Mouse (Mus musculus): ENCODE measurements around the gene Gpcpd1. TPM values are rescaled to one million over a fixed set of nuclear protein-coding genes. Genes with fewer than 3 reads are reported as not detected.

The Gpcpd1 gene
- polyA plus RNA-seq, 1 experiment from 2014 or later: 28.8 TPM

GRCm38 (mm10) chr2:132578059-132578458 lies 9.5 kb downstream of the Gpcpd1 start:
- H3K36me3 ChIP-seq (ENCODE audit: control insufficient read depth, insufficient read depth): no peaks in the 10 kb centered on the region
- 2% methylated on average over 38 of the region's 38 CpGs for WGBS

GRCm38 (mm10) chr2:132577431-132577981 lies 10.0 kb downstream of the Gpcpd1 start:
- Histone ChIP-seq H3K9me3 (replicated peaks; ENCODE audit: control insufficient read depth, low read length) (no peaks in the 10 kb centered on the region), H3K9ac (ENCODE audit: low read length) (peak overlapping the region; percentile 93), H3K27ac (ENCODE audit: low read length) (peak overlapping the region; percentile 98), H3K4me3 (ENCODE audit: low read length) (peak overlapping the region; percentile 96), H3K4me1 (ENCODE audit: control insufficient read depth, insufficient read depth, low read length) (peaks cover 31% of the 10 kb centered on the region), H3K4me2 (ENCODE audit: low read depth, low read length) (peak overlapping the region; percentile 89), H3K27me3 (ENCODE audit: control insufficient read depth, insufficient read depth, low read length) (no peaks in the 10 kb centered on the region), H3K36me3 (ENCODE audit: control insufficient read depth, insufficient read depth) (no peaks in the 10 kb centered on the region)
- 0% methylated on average over 39 of the region's 41 CpGs for WGBS
- peak; percentile 65 for ATAC-seq (replicated peaks; ENCODE audit: extremely low read depth, insufficient read depth, low FRiP score)

More at GRCm38 (mm10) chr2:132578059-132578458, 9.5 kb downstream of the Gpcpd1 start:
- Histone ChIP-seq H3K27ac (ENCODE audit: low read length) (peak overlapping the region; percentile 98), H3K9ac (ENCODE audit: low read length) (peak overlapping the region; percentile 93), H3K4me1 (ENCODE audit: control insufficient read depth, insufficient read depth, low read length) (peaks cover 35% of the 10 kb centered on the region), H3K4me3 (ENCODE audit: low read length) (peak overlapping the region; percentile 96), H3K27me3 (ENCODE audit: control insufficient read depth, insufficient read depth, low read length) (no peaks in the 10 kb centered on the region), H3K4me2 (ENCODE audit: low read depth, low read length) (peak overlapping the region; percentile 89), H3K9me3 (replicated peaks; ENCODE audit: control insufficient read depth, low read length) (no peaks in the 10 kb centered on the region)
- ATAC-seq (replicated peaks; ENCODE audit: extremely low read depth, insufficient read depth, low FRiP score): peak; percentile 98

- peaks cover 24% of the 10 kb centered on the region for H3K4me1 ChIP-seq (ENCODE audit: control insufficient read depth, insufficient read depth, low read length)
- no peaks in the 10 kb centered on the region for H3K9me3 ChIP-seq (replicated peaks; ENCODE audit: control insufficient read depth, low read length)
- H3K27me3 ChIP-seq (ENCODE audit: control insufficient read depth, insufficient read depth, low read length): no peaks in the 10 kb centered on the region
- H3K4me2 ChIP-seq (ENCODE audit: low read depth, low read length): peak overlapping the region; percentile 89
- WGBS: 39% methylated on average over 3 of the region's 3 CpGs
- H3K4me3 ChIP-seq (ENCODE audit: low read length): peak overlapping the region; percentile 31
- peak overlapping the region; percentile 93 for H3K9ac ChIP-seq (ENCODE audit: low read length)
- no peak overlapping the region for H3K27ac ChIP-seq (ENCODE audit: low read length)
- ATAC-seq (replicated peaks; ENCODE audit: extremely low read depth, insufficient read depth, low FRiP score): no peak
- no peaks in the 10 kb centered on the region; the same call in 1 of the 2 replicates for H3K36me3 ChIP-seq (ENCODE audit: control insufficient read depth, insufficient read depth)
Observed at GRCm38 (mm10) chr2:132576522-132577135, 10.9 kb downstream of the Gpcpd1 start.

DNA sequence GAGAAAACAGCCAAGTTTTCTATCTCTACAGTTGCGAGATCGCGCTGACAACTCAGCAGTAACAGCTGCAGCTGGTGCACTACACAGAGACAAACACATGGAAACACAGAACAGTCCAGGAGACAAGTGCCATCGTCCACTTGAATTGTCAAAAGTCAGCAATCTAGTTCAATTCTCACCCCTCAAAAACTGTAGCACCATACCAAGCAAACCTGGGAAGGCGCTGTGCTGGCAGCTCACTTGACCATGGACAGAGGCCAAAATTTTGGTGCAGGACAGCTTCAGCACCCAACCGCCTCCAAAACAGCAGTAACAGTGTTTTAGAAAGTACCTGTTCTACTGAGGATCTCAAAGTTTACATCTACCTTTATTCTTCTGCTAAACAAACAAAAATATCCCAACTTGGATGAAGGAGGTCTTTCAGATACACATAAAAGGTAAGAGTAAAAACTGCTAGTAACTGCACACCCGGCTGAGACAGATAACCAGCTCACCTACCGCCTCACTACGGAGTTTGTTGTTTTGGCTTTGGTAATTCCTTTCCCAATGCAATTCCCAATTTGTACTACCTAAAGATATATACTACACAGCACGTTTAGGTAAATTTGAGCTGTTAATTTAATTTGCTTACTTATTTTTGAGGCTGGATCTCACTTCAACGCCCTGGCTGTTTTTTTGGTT lies 11.6 kb downstream of the Gpcpd1 start:
- Histone ChIP-seq H3K27ac (ENCODE audit: low read length) (no peak overlapping the region), H3K4me3 (ENCODE audit: low read length) (peak overlapping the region; percentile 28), H3K4me2 (ENCODE audit: low read depth, low read length) (peak overlapping the region; percentile 89), H3K36me3 (ENCODE audit: control insufficient read depth, insufficient read depth) (peaks cover 4% of the 10 kb centered on the region), H3K9ac (ENCODE audit: low read length) (peak overlapping the region; percentile 43), H3K9me3 (replicated peaks; ENCODE audit: control insufficient read depth, low read length) (no peaks in the 10 kb centered on the region), H3K4me1 (ENCODE audit: control insufficient read depth, insufficient read depth, low read length) (peaks cover 21% of the 10 kb centered on the region), H3K27me3 (ENCODE audit: control insufficient read depth, insufficient read depth, low read length) (no peaks in the 10 kb centered on the region)
- ATAC-seq (replicated peaks; ENCODE audit: extremely low read depth, insufficient read depth, low FRiP score): no peak
- WGBS: 58% methylated on average over 11 of the region's 11 CpGs

- ATAC-seq (replicated peaks; ENCODE audit: extremely low read depth, insufficient read depth, low FRiP score): no peak
- Histone ChIP-seq H3K4me2 (ENCODE audit: low read depth, low read length) (peak overlapping the region; percentile 89; the same call in 1 of the 2 replicates), H3K9me3 (replicated peaks; ENCODE audit: control insufficient read depth, low read length) (no peaks in the 10 kb centered on the region), H3K27ac (ENCODE audit: low read length) (no peak overlapping the region), H3K36me3 (ENCODE audit: control insufficient read depth, insufficient read depth) (peaks cover 7% of the 10 kb centered on the region), H3K27me3 (ENCODE audit: control insufficient read depth, insufficient read depth, low read length) (no peaks in the 10 kb centered on the region), H3K4me3 (ENCODE audit: low read length) (no peak overlapping the region), H3K9ac (ENCODE audit: low read length) (no peak overlapping the region), H3K4me1 (ENCODE audit: control insufficient read depth, insufficient read depth, low read length) (peaks cover 21% of the 10 kb centered on the region)
- WGBS: 67% methylated on average over 3 of the region's 3 CpGs
Observed at GRCm38 (mm10) chr2:132575256-132575655, 12.3 kb downstream of the Gpcpd1 start.

- H3K4me1 ChIP-seq (ENCODE audit: control insufficient read depth, insufficient read depth, low read length): peaks cover 21% of the 10 kb centered on the region
- H3K9me3 ChIP-seq (replicated peaks; ENCODE audit: control insufficient read depth, low read length): no peaks in the 10 kb centered on the region
- H3K4me3 ChIP-seq (ENCODE audit: low read length): no peak overlapping the region
- peaks cover 11% of the 10 kb centered on the region for H3K36me3 ChIP-seq (ENCODE audit: control insufficient read depth, insufficient read depth)
- ATAC-seq (replicated peaks; ENCODE audit: extremely low read depth, insufficient read depth, low FRiP score): no peak
- no peak overlapping the region for H3K4me2 ChIP-seq (ENCODE audit: low read depth, low read length)
- H3K27ac ChIP-seq (ENCODE audit: low read length): no peak overlapping the region
- 56% methylated on average over 2 of the region's 2 CpGs for whole genome bisulfite sequencing
- no peaks in the 10 kb centered on the region for H3K27me3 ChIP-seq (ENCODE audit: control insufficient read depth, insufficient read depth, low read length)
- H3K9ac ChIP-seq (ENCODE audit: low read length): no peak overlapping the region
Observed at GRCm38 (mm10) chr2:132573280-132573679, 14.2 kb downstream of the Gpcpd1 start.

DNA sequence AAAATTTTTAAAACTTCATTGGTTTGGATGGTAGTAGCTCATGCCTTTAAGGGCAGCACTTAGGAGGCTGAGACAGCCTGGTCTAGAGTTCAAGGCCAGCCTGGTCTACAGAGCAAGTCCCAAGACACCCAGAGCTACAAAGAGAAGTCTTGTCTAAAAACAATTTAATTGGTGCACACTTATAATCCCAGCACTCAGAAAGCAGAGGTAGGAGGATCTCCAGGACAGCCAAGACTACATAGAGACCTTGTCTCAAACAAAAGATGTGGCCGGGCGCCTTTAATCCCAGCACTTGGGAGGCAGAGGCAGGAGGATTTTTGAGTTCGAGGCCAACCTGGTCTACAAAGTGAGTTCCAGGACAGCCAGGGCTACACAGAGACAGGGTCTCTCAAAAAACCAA lies 14.9 kb downstream of the Gpcpd1 start:
- Histone ChIP-seq H3K4me1 (ENCODE audit: control insufficient read depth, insufficient read depth, low read length) (peaks cover 21% of the 10 kb centered on the region), H3K4me3 (ENCODE audit: low read length) (no peak overlapping the region), H3K4me2 (ENCODE audit: low read depth, low read length) (no peak overlapping the region), H3K9ac (ENCODE audit: low read length) (no peak overlapping the region), H3K27me3 (ENCODE audit: control insufficient read depth, insufficient read depth, low read length) (no peaks in the 10 kb centered on the region), H3K9me3 (replicated peaks; ENCODE audit: control insufficient read depth, low read length) (no peaks in the 10 kb centered on the region), H3K36me3 (ENCODE audit: control insufficient read depth, insufficient read depth) (peaks cover 11% of the 10 kb centered on the region), H3K27ac (ENCODE audit: low read length) (no peak overlapping the region)
- ATAC-seq (replicated peaks; ENCODE audit: extremely low read depth, insufficient read depth, low FRiP score): no peak
- 95% methylated on average over 3 of the region's 3 CpGs for WGBS

GRCm38 (mm10) chr2:132571301-132571700 lies 16.2 kb downstream of the Gpcpd1 start:
- no peak overlapping the region for H3K9ac ChIP-seq (ENCODE audit: low read length)
- H3K27me3 ChIP-seq (ENCODE audit: control insufficient read depth, insufficient read depth, low read length): no peaks in the 10 kb centered on the region
- peaks cover 25% of the 10 kb centered on the region for H3K36me3 ChIP-seq (ENCODE audit: control insufficient read depth, insufficient read depth)
- ATAC-seq (replicated peaks; ENCODE audit: extremely low read depth, insufficient read depth, low FRiP score): no peak
- H3K4me1 ChIP-seq (ENCODE audit: control insufficient read depth, insufficient read depth, low read length): peaks cover 15% of the 10 kb centered on the region
- H3K9me3 ChIP-seq (replicated peaks; ENCODE audit: control insufficient read depth, low read length): no peaks in the 10 kb centered on the region
- 94% methylated on average over 2 of the region's 2 CpGs for WGBS
- no peak overlapping the region for H3K4me3 ChIP-seq (ENCODE audit: low read length)
- no peak overlapping the region for H3K4me2 ChIP-seq (ENCODE audit: low read depth, low read length)
- H3K27ac ChIP-seq (ENCODE audit: low read length): no peak overlapping the region

GRCm38 (mm10) chr2:132570869-132571268 lies 16.7 kb downstream of the Gpcpd1 start:
- Histone ChIP-seq H3K27me3 (ENCODE audit: control insufficient read depth, insufficient read depth, low read length) (no peaks in the 10 kb centered on the region), H3K4me1 (ENCODE audit: control insufficient read depth, insufficient read depth, low read length) (peaks cover 11% of the 10 kb centered on the region), H3K36me3 (ENCODE audit: control insufficient read depth, insufficient read depth) (peaks cover 26% of the 10 kb centered on the region), H3K4me3 (ENCODE audit: low read length) (no peak overlapping the region), H3K9me3 (replicated peaks; ENCODE audit: control insufficient read depth, low read length) (no peaks in the 10 kb centered on the region), H3K27ac (ENCODE audit: low read length) (no peak overlapping the region), H3K4me2 (ENCODE audit: low read depth, low read length) (no peak overlapping the region), H3K9ac (ENCODE audit: low read length) (no peak overlapping the region)
- ATAC-seq (replicated peaks; ENCODE audit: extremely low read depth, insufficient read depth, low FRiP score): no peak

Measured in heart, embryonic 16.5 days (tissue).